Comparison of ENCODE assay signal across 8 mouse cellular contexts in genomic region chr10:89873146-89873950, GRCm38 (mm10). TPM values are rescaled to one million over a fixed set of nuclear protein-coding genes. Genes with fewer than 3 reads are reported as not detected.
DNase-seq lines count a peak whose midpoint lies in the region; ATAC-seq and TF ChIP-seq lines count a peak whose summit lies in the region.

Anks1b (plus strand) TSS chr10:89873509.

- TF ChIP-seq POLR2A in olfactory bulb, adult 2 months (IDR thresholded peaks at IDR 0.05; ENCODE audit: insufficient read depth, low read depth, low read length) = peak; percentile 5

- H3K9me3 ChIP-seq in embryonic facial prominence, embryonic 10.5 days = no peaks in the 10 kb centered on the region
- no peaks in the 10 kb centered on the region for H3K9me3 ChIP-seq in heart, embryonic 14.5 days (ENCODE audit: control insufficient read depth, low read length)
- H3K9me3 ChIP-seq in liver, embryonic 14.5 days (ENCODE audit: control insufficient read depth, low read length) = no peaks in the 10 kb centered on the region

- peaks cover 14% of the 10 kb centered on the region for H3K4me1 ChIP-seq in embryonic facial prominence, embryonic 10.5 days
- H3K4me1 ChIP-seq in heart, embryonic 14.5 days (ENCODE audit: control insufficient read depth in 2 of 2, insufficient read depth in 2 of 2, low read length in 2 of 2) = peaks cover 3 to 10% of the 10 kb centered on the region in 2 experiments; a peak in 3 of 4 replicates
- 0 out of 4 replicates have a peak, but pooled peaks cover 0 to 1% of the 10 kb centered on the region in 2 experiments for H3K4me1 ChIP-seq in liver, embryonic 14.5 days (replicated peaks; ENCODE audit: control insufficient read depth in 2 of 2, insufficient read depth in 2 of 2, low read length in 1 of 2)
- H3K4me1 ChIP-seq in olfactory bulb, adult 2 months (ENCODE audit: control insufficient read depth, insufficient read depth, low read length) = no peaks in the 10 kb centered on the region

- peak within 1 kb of the TSS; percentile 56 for H3K9ac ChIP-seq in heart, embryonic 14.5 days (ENCODE audit: low read length)
- H3K9ac ChIP-seq in liver, embryonic 14.5 days (replicated peaks) = no peak within 1 kb of the TSS

- peaks cover 41% of the 10 kb centered on the region for H3K27me3 ChIP-seq in embryonic facial prominence, embryonic 10.5 days (replicated peaks; ENCODE audit: low read depth, poor library complexity, severe bottlenecking)
- H3K27me3 ChIP-seq in heart, embryonic 14.5 days (ENCODE audit: control insufficient read depth, insufficient read depth, low read length) = peaks cover 27% of the 10 kb centered on the region
- H3K27me3 ChIP-seq in liver, embryonic 14.5 days (ENCODE audit: control insufficient read depth, insufficient read depth, low read length) = peaks cover 26% of the 10 kb centered on the region

- no peak; the same call in 1 of the 2 replicates for ATAC-seq in heart, embryonic 14.5 days (ENCODE audit: insufficient number of reproducible peaks, insufficient read depth, low FRiP score, low read depth)
- no peak for ATAC-seq in liver, embryonic 14.5 days (ENCODE audit: insufficient read depth)

- no peak for TF ChIP-seq CTCF in liver, embryonic 14.5 days (IDR thresholded peaks at IDR 0.05; ENCODE audit: low read depth)
- no peak for TF ChIP-seq CTCF in olfactory bulb, adult 2 months (IDR thresholded peaks at IDR 0.05; ENCODE audit: insufficient read depth, low read depth, low read length)

- WGBS in embryonic facial prominence, embryonic 10.5 days = under 1% methylated on average over 48 of the region's 48 CpGs
- WGBS in heart, embryonic 14.5 days = under 1% methylated on average over 37 of the region's 48 CpGs
- WGBS in liver, embryonic 14.5 days (ENCODE audit: insufficient replicate concordance) = 1% methylated on average over 42 of the region's 48 CpGs
- WGBS in olfactory bulb, adult 2 months = under 1% methylated on average over 48 of the region's 48 CpGs

- H3K27ac ChIP-seq in embryonic facial prominence, embryonic 10.5 days (replicated peaks) = peak within 1 kb of the TSS; percentile 61
- no peak within 1 kb of the TSS for H3K27ac ChIP-seq in heart, embryonic 14.5 days (replicated peaks in 1 of 2; ENCODE audit: control insufficient read depth in 1 of 2, insufficient read depth in 1 of 2, low read depth in 2 of 2, low read length in 2 of 2)
- H3K27ac ChIP-seq in liver, embryonic 14.5 days = no peak within 1 kb of the TSS
- H3K27ac ChIP-seq in olfactory bulb, adult 2 months (ENCODE audit: insufficient read depth, low read depth, low read length) = peak within 1 kb of the TSS; percentile 85

- no peaks in the 10 kb centered on the region for H3K36me3 ChIP-seq in embryonic facial prominence, embryonic 10.5 days (replicated peaks)
- H3K36me3 ChIP-seq in heart, embryonic 14.5 days (ENCODE audit: control insufficient read depth, insufficient read depth, low read length) = no peaks in the 10 kb centered on the region
- no peaks in the 10 kb centered on the region for H3K36me3 ChIP-seq in liver, embryonic 14.5 days (replicated peaks; ENCODE audit: control insufficient read depth, insufficient read depth, low read depth)

- H3K4me2 ChIP-seq in heart, embryonic 14.5 days (ENCODE audit: low read length) = peak within 1 kb of the TSS; percentile 99
- peak within 1 kb of the TSS; percentile 56 for H3K4me2 ChIP-seq in liver, embryonic 14.5 days (ENCODE audit: low read depth)

- TF ChIP-seq EP300 in liver, embryonic 14.5 days (IDR thresholded peaks at IDR 0.05; ENCODE audit: low read depth) = no peak

- peak; percentile 5 for DNase-seq in urinary bladder, postnatal 14 days (ENCODE audit: low spot score)
- DNase-seq in urinary bladder, postnatal 36 days (ENCODE audit: low spot score in 2 of 2) = no peak
- DNase-seq in embryonic facial prominence, embryonic 10.5 days (ENCODE audit: low spot score) = no peak
- peak; percentile 72 to 74 for DNase-seq in layer of hippocampus, adult 18-20 months (ENCODE audit: low spot score in 2 of 2)
- DNase-seq in liver, embryonic 14.5 days (ENCODE audit: low read depth in 3 of 3, low spot score in 3 of 3) = no peak
- DNase-seq in spleen, postnatal 36 days (ENCODE audit: low spot score in 2 of 2) = no peak

- H3K4me3 ChIP-seq in embryonic facial prominence, embryonic 10.5 days = peak within 1 kb of the TSS; percentile 81
- peak within 1 kb of the TSS; percentile 58 to 60 for H3K4me3 ChIP-seq in heart, embryonic 14.5 days (ENCODE audit: control insufficient read depth in 1 of 2, insufficient read depth in 1 of 2, low read depth in 1 of 2, low read length in 2 of 2)
- H3K4me3 ChIP-seq in liver, embryonic 14.5 days (ENCODE audit: insufficient read depth in 1 of 2, low read depth in 2 of 2, low read length in 2 of 2) = peak within 1 kb of the TSS; percentile 6 to 37; a peak in 3 of 4 replicates
- peak within 1 kb of the TSS; percentile 64 for H3K4me3 ChIP-seq in olfactory bulb, adult 2 months (ENCODE audit: insufficient read depth, low read depth, low read length)

RNA-seq across cellular contexts. Expression of gene Anks1b, which starts in this region (rescaled TPM):
- 0.53 and 1.6 TPM in 2 replicates for polyA plus RNA-seq in embryonic facial prominence, embryonic 10.5 days (2016; fragmentation: Nextera tagmentation; extraction: Ambion mirVana)
- 0.14 and 0.18 TPM in 2 replicates for polyA plus RNA-seq in heart, embryonic 14.5 days (2014; fragmentation: Nextera tagmentation; extraction: Ambion mirVana)
- total RNA-seq in layer of hippocampus, adult 18-20 months (2021) = 100 to 1,000 TPM; 488 to 500 TPM
- 0.13 TPM in 1 of 2 replicates, not detected in the other for polyA plus RNA-seq in liver, embryonic 14.5 days (2012; rRNA removed)
- not detected in 2 replicates for polyA plus RNA-seq in liver, embryonic 14.5 days (2014; fragmentation: Nextera tagmentation; extraction: Ambion mirVana)
- not detected in 2 replicates for polyA plus RNA-seq in olfactory bulb, adult 2 months (2012; ENCODE audit: insufficient read depth, insufficient read length, low replicate concordance, missing spikeins)

Comparison
In these comparisons a context has a peak if more than half of its experiments do, and no peak if none do; other contexts are left out.
1. DNase-seq: peak in urinary bladder, postnatal 14 days (single experiment) and layer of hippocampus, adult 18-20 months (2 of 2); none in urinary bladder, postnatal 36 days (0 of 2), embryonic facial prominence, embryonic 10.5 days (single experiment), liver, embryonic 14.5 days (0 of 3) and spleen, postnatal 36 days (0 of 2).
2. H3K27ac ChIP-seq: peak in embryonic facial prominence, embryonic 10.5 days (single experiment) and olfactory bulb, adult 2 months (single experiment); none in heart, embryonic 14.5 days (0 of 2) and liver, embryonic 14.5 days (single experiment).
3. H3K4me3 ChIP-seq: peak in every context shown above with its lines; median percentile 81 in embryonic facial prominence, embryonic 10.5 days; 64 in olfactory bulb, adult 2 months; 59 in heart, embryonic 14.5 days; 22 in liver, embryonic 14.5 days.